Mouse (Mus musculus) heart, embryonic 13.5 days (tissue): ENCODE results near the gene Fam189a2. TPM values are rescaled to one million over a fixed set of nuclear protein-coding genes. Genes with fewer than 3 reads are reported as not detected.
A peak's percentile ranks its signal among the peaks of the same experiment; 100 is the strongest.

Experiments
- ATAC-seq: fragments of 200-750 bp; cut with Nextera tagmentation; 2 replicates; pipeline ENCODE4 v1.8.0; 2017; ENCODE audit warnings: moderate TSS enrichment; ENCODE audit not compliant: insufficient number of reproducible peaks, low FRiP score, low TSS enrichment; ENCODE audit errors: extremely low read depth
- H3K27ac ChIP-seq: fragments of 300-500 bp; sonication (generic); replicated peaks from 2 replicates; pipeline ENCODE4 v1.5.1; 2015; ENCODE audit warnings: moderate library complexity, mild to moderate bottlenecking, inconsistent platforms
- H3K27me3 ChIP-seq: fragments of 300-500 bp; sonication (generic); replicated peaks from 2 replicates; pipeline ENCODE4 v1.6.1; 2015; ENCODE audit warnings: mild to moderate bottlenecking, inconsistent platforms
- H3K36me3 ChIP-seq: fragments of 300-500 bp; sonication (generic); 2 replicates; pipeline ENCODE4 v1.6.1; 2015; ENCODE audit warnings: mild to moderate bottlenecking, inconsistent platforms
- H3K4me1 ChIP-seq: fragments of 300-500 bp; sonication (generic); 2 replicates; pipeline ENCODE4 v1.6.1; 2015; ENCODE audit warnings: inconsistent platforms
- H3K4me2 ChIP-seq: fragments of 300-500 bp; sonication (generic); 2 replicates; pipeline ENCODE4 v1.6.1; 2015; ENCODE audit warnings: inconsistent platforms, mild to moderate bottlenecking, moderate library complexity
- H3K4me3 ChIP-seq: fragments of 300-500 bp; sonication (generic); 2 replicates; pipeline ENCODE4 v1.5.1; 2015; ENCODE audit warnings: moderate library complexity, mild to moderate bottlenecking, inconsistent platforms
- H3K9ac ChIP-seq: fragments of 300-500 bp; sonication (generic); 2 replicates; pipeline ENCODE4 v1.6.1; 2015; ENCODE audit warnings: inconsistent platforms, mild to moderate bottlenecking, moderate library complexity
- H3K9me3 ChIP-seq: fragments of 300-500 bp; sonication (generic); 2 replicates; pipeline ENCODE4 v1.6.1; 2016; ENCODE audit warnings: inconsistent platforms
- WGBS: fragments of 180-500 bp; shearing (Covaris S2); methylation state at CpG from one replicate; pipeline ENCODE4 v1.1.7; 2015; ENCODE audit warnings: mixed read lengths; 5-methylcytosine and 5-hydroxymethylcytosine counted together
- polyA plus RNA-seq: library from polyadenylated mRNA; unstranded; fragments of >200 nt; fragmentation: Nextera tagmentation; extraction: Ambion mirVana; gene quantifications from 2 replicates; pipeline ENCODE4 v1.2.1, GENCODE M21; 2015

The Fam189a2 gene
- polyA plus RNA-seq, 1 experiment from 2014 or later: 4.1 TPM

GRCm38 (mm10) chr19:23959870-23960269, 70.9 kb downstream of the Fam189a2 start:
- Histone ChIP-seq H3K27me3 (no peaks in the 10 kb centered on the region), H3K4me2 (no peak overlapping the region), H3K27ac (no peak overlapping the region), H3K9me3 (no peaks in the 10 kb centered on the region), H3K4me3 (no peak overlapping the region), H3K4me1 (peaks cover 56% of the 10 kb centered on the region), H3K36me3 (no peaks in the 10 kb centered on the region), H3K9ac (no peak overlapping the region)
- WGBS: 56% methylated on average over 7 of the region's 7 CpGs
- ATAC-seq: no peak

GRCm38 (mm10) chr19:23958925-23959324, 71.9 kb downstream of the Fam189a2 start:
- no peak for ATAC-seq
- Histone ChIP-seq H3K4me3 (no peak overlapping the region), H3K9ac (no peak overlapping the region), H3K4me1 (peaks cover 48% of the 10 kb centered on the region), H3K36me3 (no peaks in the 10 kb centered on the region), H3K4me2 (no peak overlapping the region), H3K9me3 (no peaks in the 10 kb centered on the region), H3K27ac (no peak overlapping the region), H3K27me3 (no peaks in the 10 kb centered on the region)
- WGBS: 47% methylated on average over 6 of the region's 6 CpGs

GRCm38 (mm10) chr19:23957563-23957962, 73.3 kb downstream of the Fam189a2 start:
- H3K4me1 ChIP-seq: peaks cover 48% of the 10 kb centered on the region
- no peaks in the 10 kb centered on the region for H3K27me3 ChIP-seq
- no peak overlapping the region for H3K4me2 ChIP-seq
- no peaks in the 10 kb centered on the region for H3K9me3 ChIP-seq
- H3K27ac ChIP-seq: 0 out of 2 replicates have a peak overlapping the region, but pooled peaks have one; percentile 15
- H3K36me3 ChIP-seq: no peaks in the 10 kb centered on the region
- no peak overlapping the region for H3K4me3 ChIP-seq
- no peak for ATAC-seq
- H3K9ac ChIP-seq: no peak overlapping the region
- 50% methylated on average over 7 of the region's 7 CpGs for WGBS

- Histone ChIP-seq H3K4me1 (peaks cover 42% of the 10 kb centered on the region), H3K4me2 (peak overlapping the region; percentile 24; the same call in 1 of the 2 replicates), H3K36me3 (no peaks in the 10 kb centered on the region), H3K9ac (no peak overlapping the region), H3K4me3 (no peak overlapping the region), H3K9me3 (no peaks in the 10 kb centered on the region), H3K27ac (no peak overlapping the region), H3K27me3 (no peaks in the 10 kb centered on the region)
- ATAC-seq: peak; percentile 15; the same call in 1 of the 2 replicates
- 45% methylated on average over 17 of the region's 17 CpGs for WGBS
Observed at GRCm38 (mm10) chr19:23956299-23956975, 74.4 kb downstream of the Fam189a2 start.

- peak overlapping the region; percentile 24; the same call in 1 of the 2 replicates for H3K4me2 ChIP-seq
Observed at GRCm38 (mm10) chr19:23955461-23955860, 75.4 kb downstream of the Fam189a2 start.

GRCm38 (mm10) chr19:23948301-23949000, 82.4 kb downstream of the Fam189a2 start:
- H3K9ac ChIP-seq: no peak overlapping the region
- H3K4me1 ChIP-seq: no peaks in the 10 kb centered on the region
- no peak for ATAC-seq
- H3K4me3 ChIP-seq: no peak overlapping the region
- WGBS: 59% methylated on average over 12 of the region's 12 CpGs
- H3K27me3 ChIP-seq: no peaks in the 10 kb centered on the region
- no peak overlapping the region for H3K4me2 ChIP-seq
- no peak overlapping the region for H3K27ac ChIP-seq
- no peaks in the 10 kb centered on the region for H3K36me3 ChIP-seq
- no peaks in the 10 kb centered on the region for H3K9me3 ChIP-seq

More at GRCm38 (mm10) chr19:23955461-23955860, 75.4 kb downstream of the Fam189a2 start:
- 72% methylated on average over 8 of the region's 8 CpGs for WGBS
- ATAC-seq: no peak
- H3K4me1 ChIP-seq: peaks cover 33% of the 10 kb centered on the region
- H3K27ac ChIP-seq: no peak overlapping the region
- H3K36me3 ChIP-seq: no peaks in the 10 kb centered on the region
- H3K27me3 ChIP-seq: no peaks in the 10 kb centered on the region
- H3K9ac ChIP-seq: no peak overlapping the region
- no peak overlapping the region for H3K4me3 ChIP-seq
- no peaks in the 10 kb centered on the region for H3K9me3 ChIP-seq

GRCm38 (mm10) chr19:23947871-23948270, 82.9 kb downstream of the Fam189a2 start:
- Histone ChIP-seq H3K27me3 (no peaks in the 10 kb centered on the region), H3K4me3 (no peak overlapping the region), H3K9ac (no peak overlapping the region), H3K4me1 (no peaks in the 10 kb centered on the region), H3K27ac (no peak overlapping the region), H3K4me2 (no peak overlapping the region), H3K36me3 (no peaks in the 10 kb centered on the region), H3K9me3 (no peaks in the 10 kb centered on the region)
- WGBS: 60% methylated on average over 4 of the region's 4 CpGs
- no peak for ATAC-seq

- WGBS: 52% methylated on average over 4 of the region's 4 CpGs
- no peak for ATAC-seq
- H3K9me3 ChIP-seq: no peaks in the 10 kb centered on the region
Observed at GRCm38 (mm10) chr19:23946751-23947150, 84.1 kb downstream of the Fam189a2 start.

GRCm38 (mm10) chr19:23946026-23946685, 84.7 kb downstream of the Fam189a2 start:
- no peak for ATAC-seq
- no peak overlapping the region for H3K4me3 ChIP-seq
- H3K4me2 ChIP-seq: no peak overlapping the region
- H3K27me3 ChIP-seq: no peaks in the 10 kb centered on the region
- H3K9me3 ChIP-seq: no peaks in the 10 kb centered on the region
- H3K36me3 ChIP-seq: no peaks in the 10 kb centered on the region
- no peaks in the 10 kb centered on the region for H3K4me1 ChIP-seq
- WGBS: 69% methylated on average over 6 of the region's 6 CpGs
- H3K9ac ChIP-seq: no peak overlapping the region
- no peak overlapping the region for H3K27ac ChIP-seq

More at GRCm38 (mm10) chr19:23946751-23947150, 84.1 kb downstream of the Fam189a2 start:
- Histone ChIP-seq H3K27me3 (no peaks in the 10 kb centered on the region), H3K4me1 (no peaks in the 10 kb centered on the region), H3K9ac (no peak overlapping the region), H3K27ac (no peak overlapping the region), H3K36me3 (no peaks in the 10 kb centered on the region), H3K4me3 (no peak overlapping the region), H3K4me2 (no peak overlapping the region)

GRCm38 (mm10) chr19:23942886-23943285, 87.9 kb downstream of the Fam189a2 start:
- Histone ChIP-seq H3K4me1 (no peaks in the 10 kb centered on the region), H3K36me3 (no peaks in the 10 kb centered on the region), H3K27me3 (no peaks in the 10 kb centered on the region), H3K27ac (no peak overlapping the region), H3K9me3 (no peaks in the 10 kb centered on the region), H3K4me2 (no peak overlapping the region), H3K4me3 (no peak overlapping the region), H3K9ac (no peak overlapping the region)
- 84% methylated on average over 7 of the region's 7 CpGs for whole genome bisulfite sequencing
- ATAC-seq: no peak

- Histone ChIP-seq H3K9ac (no peak overlapping the region), H3K4me1 (no peaks in the 10 kb centered on the region), H3K4me2 (no peak overlapping the region), H3K27me3 (no peaks in the 10 kb centered on the region), H3K27ac (no peak overlapping the region), H3K4me3 (no peak overlapping the region), H3K36me3 (no peaks in the 10 kb centered on the region), H3K9me3 (no peaks in the 10 kb centered on the region)
- WGBS: 85% methylated on average over 12 of the region's 12 CpGs
- no peak for ATAC-seq
Observed at GRCm38 (mm10) chr19:23941422-23941949, 89.3 kb downstream of the Fam189a2 start.
